Mouse (Mus musculus): Measurements from ENCODE around the gene Rbm5.

GRCm38 (mm10) chr9:107734567-107734971 is 36.2 kb downstream of the Rbm5 start:
- TF ChIP-seq CTCF (IDR thresholded peaks at IDR 0.05; ENCODE audit: control insufficient read depth, insufficient read depth, low read length), result no peak
- TF ChIP-seq POLR2A (IDR thresholded peaks at IDR 0.05; ENCODE audit: borderline replicate concordance, control insufficient read depth, low read depth, low read length), result no peak

Data from bone marrow, adult 2 months (tissue).